Mouse (Mus musculus): Measurements from ENCODE around the gene C1rb.
"Not testable (repeated sequence)": the region's sequence is repeated elsewhere in the genome, so short reads cannot be mapped to it uniquely, and the experiment has no call there.

The C1rb gene

GRCm38 (mm10) chr6:124570026-124570425 is at the start of gene C1rb:
Gene C1rb, plus strand, starts transcription at chr6:124570294.
- DNase-seq (ENCODE audit: low read depth, low spot score): peak; percentile 53

GRCm38 (mm10) chr6:124522082-124522481 is 48.0 kb upstream of the C1rb start:
- not testable (repeated sequence) for DNase-seq (ENCODE audit: low read depth, low spot score)

- DNase-seq (ENCODE audit: low read depth, low spot score): no peak
Observed at GRCm38 (mm10) chr6:124527881-124528280, 42.2 kb upstream of the C1rb start.

GRCm38 (mm10) chr6:124531077-124531476 is 39.0 kb upstream of the C1rb start:
- no peak for DNase-seq (ENCODE audit: low read depth, low spot score)

- DNase-seq (ENCODE audit: low read depth, low spot score): not testable (repeated sequence)
Observed at GRCm38 (mm10) chr6:124536125-124536829, 33.8 kb upstream of the C1rb start.

- not testable (repeated sequence) for DNase-seq (ENCODE audit: low read depth, low spot score)
Observed at GRCm38 (mm10) chr6:124541176-124541575, 28.9 kb upstream of the C1rb start.

- DNase-seq (ENCODE audit: low read depth, low spot score): not testable (repeated sequence)
Observed at GRCm38 (mm10) chr6:124542284-124542683, 27.8 kb upstream of the C1rb start, which contains the start of gene C1s1. Gene C1s1, minus strand, starts transcription at chr6:124542359.

- no peak for DNase-seq (ENCODE audit: low read depth, low spot score)
Observed at GRCm38 (mm10) chr6:124544466-124544865, 25.6 kb upstream of the C1rb start.

- DNase-seq (ENCODE audit: low read depth, low spot score): no peak
Observed at GRCm38 (mm10) chr6:124545425-124545824, 24.7 kb upstream of the C1rb start.

- DNase-seq (ENCODE audit: low read depth, low spot score): not testable (repeated sequence)
Observed at GRCm38 (mm10) chr6:124547979-124548378, 22.1 kb upstream of the C1rb start.

GRCm38 (mm10) chr6:124549023-124549550 is 21.0 kb upstream of the C1rb start:
- no peak for DNase-seq (ENCODE audit: low read depth, low spot score)

- DNase-seq (ENCODE audit: low read depth, low spot score): no peak
Observed at GRCm38 (mm10) chr6:124552766-124553165, 17.3 kb upstream of the C1rb start.

GRCm38 (mm10) chr6:124555956-124556355 is 14.1 kb upstream of the C1rb start:
- not testable (repeated sequence) for DNase-seq (ENCODE audit: low read depth, low spot score)

- not testable (repeated sequence) for DNase-seq (ENCODE audit: low read depth, low spot score)
Observed at GRCm38 (mm10) chr6:124561156-124561555, 8.9 kb upstream of the C1rb start.

- not testable (repeated sequence) for DNase-seq (ENCODE audit: low read depth, low spot score)
Observed at GRCm38 (mm10) chr6:124561611-124562010, 8.5 kb upstream of the C1rb start.

- not testable (repeated sequence) for DNase-seq (ENCODE audit: low read depth, low spot score)
Observed at GRCm38 (mm10) chr6:124575155-124575678, 5.1 kb downstream of the C1rb start.

- not testable (repeated sequence) for DNase-seq (ENCODE audit: low read depth, low spot score)
Observed at GRCm38 (mm10) chr6:124580155-124580554, 10.1 kb downstream of the C1rb start.

GRCm38 (mm10) chr6:124582231-124582630 is 12.1 kb downstream of the C1rb start:
- no peak for DNase-seq (ENCODE audit: low read depth, low spot score)

GRCm38 (mm10) chr6:124584935-124585334 is 14.8 kb downstream of the C1rb start:
- no peak for DNase-seq (ENCODE audit: low read depth, low spot score)

GRCm38 (mm10) chr6:124585761-124586160 is 15.7 kb downstream of the C1rb start:
- no peak for DNase-seq (ENCODE audit: low read depth, low spot score)

- DNase-seq (ENCODE audit: low read depth, low spot score): no peak
Observed at GRCm38 (mm10) chr6:124586266-124586665, 16.2 kb downstream of the C1rb start.

GRCm38 (mm10) chr6:124588771-124589170 is 18.7 kb downstream of the C1rb start:
- DNase-seq (ENCODE audit: low read depth, low spot score): no peak

GRCm38 (mm10) chr6:124592186-124592700 is 22.1 kb downstream of the C1rb start:
- no peak for DNase-seq (ENCODE audit: low read depth, low spot score)

Data from retina, adult 2 months (tissue).